Mouse (Mus musculus) adrenal gland, postnatal 4 days (tissue): Measurements from ENCODE around the gene Ano4. TPM values are rescaled to one million over a fixed set of nuclear protein-coding genes. Genes with fewer than 3 reads are reported as not detected.

Experiments used
- DNase-seq, 2 experiments: peaks; one replicate each; pipeline ENCODE4 v3.0.0; 2021 to 2022; ENCODE audit warnings: low spot score in 2 of 2, mixed read lengths in 2 of 2
- total RNA-seq, 2 experiments: library from RNA; stranded (reverse); gene quantifications; 2 replicates each; pipeline ENCODE4 v1.2.3; 2021

Gene Ano4
- total RNA-seq, 2 experiments from 2014 or later, result 1.8 to 1.9 TPM

DNA sequence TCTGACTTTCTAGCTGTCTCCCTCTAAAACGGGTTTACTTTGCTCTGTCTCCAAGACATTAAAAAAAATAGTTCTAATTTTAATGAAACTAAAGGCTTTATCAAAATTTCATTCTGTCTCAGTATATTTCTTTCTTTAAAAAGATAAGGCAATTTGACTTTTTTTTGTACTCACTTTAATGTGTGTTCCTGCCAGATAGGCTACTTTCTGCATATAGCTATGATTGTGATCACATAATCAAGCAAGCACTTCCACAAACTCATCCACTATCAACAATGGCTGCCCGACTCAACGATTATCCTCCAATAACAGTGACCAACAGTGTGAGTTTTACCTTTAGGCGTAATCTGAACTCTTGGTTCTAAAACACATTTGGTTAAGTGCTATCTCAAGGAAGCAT is 55.3 kb downstream of the Ano4 start:
- DNase-seq, result no peak

DNA sequence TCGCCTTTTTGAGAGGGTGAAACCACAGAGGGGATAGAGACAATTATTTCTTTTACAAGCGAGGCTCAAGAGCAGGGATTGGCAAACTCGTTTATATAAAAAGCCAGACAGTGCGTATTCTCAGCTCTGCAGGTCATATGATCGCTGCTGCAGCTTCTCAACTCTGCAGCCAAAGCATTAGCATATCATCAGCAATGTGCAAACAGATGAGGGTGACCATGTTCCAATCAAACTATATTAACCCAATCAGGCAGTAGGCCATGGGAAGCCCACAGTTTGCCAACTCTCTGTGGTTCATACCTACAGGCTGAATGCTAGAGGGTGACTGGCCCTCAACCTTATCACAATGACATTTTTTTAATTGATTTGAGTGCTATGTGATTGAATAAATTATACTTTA is 64.2 kb downstream of the Ano4 start:
- no peak for DNase-seq

DNA sequence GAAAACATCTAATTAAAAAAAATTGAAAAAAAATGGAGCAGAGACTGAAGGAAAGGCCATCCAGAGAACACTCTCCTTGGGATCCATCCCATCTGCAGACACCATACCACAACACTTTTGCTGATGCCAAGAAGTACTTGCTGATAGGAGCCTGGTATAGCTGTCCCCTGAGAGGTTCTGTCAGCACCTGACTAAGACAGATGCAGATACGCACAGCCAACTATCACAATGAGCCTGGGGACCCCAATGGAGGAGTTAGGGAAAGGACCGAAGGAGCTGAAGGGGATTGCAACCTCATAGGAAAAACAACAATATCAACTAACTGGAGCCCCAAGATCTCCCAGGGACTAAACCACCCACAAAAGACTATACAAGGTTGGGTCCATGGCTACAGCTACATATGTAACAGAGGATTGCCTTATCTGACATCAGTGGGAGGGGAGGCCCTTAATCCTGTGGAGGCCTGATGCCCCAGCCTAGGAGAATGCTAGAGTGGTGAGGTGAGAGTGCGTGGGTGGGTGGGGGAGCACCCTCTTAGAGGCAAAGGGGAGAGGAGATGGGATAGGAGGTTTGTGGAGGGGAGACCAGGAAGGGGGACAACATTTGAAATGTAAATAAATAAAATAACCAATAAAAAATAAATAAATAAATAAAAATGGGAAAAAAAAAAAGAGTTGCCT is 71.4 kb downstream of the Ano4 start:
- DNase-seq, result no peak

DNA sequence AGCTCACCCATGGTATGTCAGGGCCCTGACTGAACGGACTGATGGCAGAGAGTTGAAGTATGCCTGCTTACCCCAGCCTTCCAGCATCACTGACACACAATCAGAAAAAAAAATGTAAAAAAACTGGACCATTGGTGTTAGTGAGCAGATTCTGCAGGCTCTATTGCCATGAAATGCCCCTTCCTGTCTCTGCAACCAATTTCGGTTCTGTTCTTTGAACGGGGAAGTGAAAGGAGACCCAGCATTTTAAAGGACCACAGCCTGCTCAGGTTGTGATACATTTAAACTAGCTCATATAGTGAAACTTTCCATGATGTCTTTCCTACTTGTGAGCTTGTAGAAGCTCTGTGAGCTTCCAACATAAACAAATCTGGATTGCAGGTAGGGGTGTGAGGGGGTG is 77.2 kb downstream of the Ano4 start:
- DNase-seq, result no peak

DNA sequence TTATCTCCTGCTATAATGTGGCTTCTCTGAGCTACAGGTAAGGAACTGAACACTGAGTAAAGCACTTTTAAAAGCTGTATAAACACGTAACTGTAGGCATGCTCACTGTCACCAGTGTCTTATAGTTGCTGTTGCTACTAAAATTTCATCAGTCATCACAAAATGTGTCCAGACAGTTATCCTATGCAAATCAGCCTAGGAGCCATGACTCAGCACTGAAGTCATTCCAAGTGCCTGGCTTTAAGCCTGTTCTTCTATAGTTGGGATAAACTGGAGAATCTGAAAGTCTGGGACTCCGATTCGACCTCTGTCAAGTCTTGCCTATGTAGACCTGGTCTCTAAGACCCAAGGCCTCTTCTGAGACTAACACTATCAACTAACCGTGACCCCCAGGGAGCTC is 81.2 kb downstream of the Ano4 start:
- DNase-seq, result no peak

DNA sequence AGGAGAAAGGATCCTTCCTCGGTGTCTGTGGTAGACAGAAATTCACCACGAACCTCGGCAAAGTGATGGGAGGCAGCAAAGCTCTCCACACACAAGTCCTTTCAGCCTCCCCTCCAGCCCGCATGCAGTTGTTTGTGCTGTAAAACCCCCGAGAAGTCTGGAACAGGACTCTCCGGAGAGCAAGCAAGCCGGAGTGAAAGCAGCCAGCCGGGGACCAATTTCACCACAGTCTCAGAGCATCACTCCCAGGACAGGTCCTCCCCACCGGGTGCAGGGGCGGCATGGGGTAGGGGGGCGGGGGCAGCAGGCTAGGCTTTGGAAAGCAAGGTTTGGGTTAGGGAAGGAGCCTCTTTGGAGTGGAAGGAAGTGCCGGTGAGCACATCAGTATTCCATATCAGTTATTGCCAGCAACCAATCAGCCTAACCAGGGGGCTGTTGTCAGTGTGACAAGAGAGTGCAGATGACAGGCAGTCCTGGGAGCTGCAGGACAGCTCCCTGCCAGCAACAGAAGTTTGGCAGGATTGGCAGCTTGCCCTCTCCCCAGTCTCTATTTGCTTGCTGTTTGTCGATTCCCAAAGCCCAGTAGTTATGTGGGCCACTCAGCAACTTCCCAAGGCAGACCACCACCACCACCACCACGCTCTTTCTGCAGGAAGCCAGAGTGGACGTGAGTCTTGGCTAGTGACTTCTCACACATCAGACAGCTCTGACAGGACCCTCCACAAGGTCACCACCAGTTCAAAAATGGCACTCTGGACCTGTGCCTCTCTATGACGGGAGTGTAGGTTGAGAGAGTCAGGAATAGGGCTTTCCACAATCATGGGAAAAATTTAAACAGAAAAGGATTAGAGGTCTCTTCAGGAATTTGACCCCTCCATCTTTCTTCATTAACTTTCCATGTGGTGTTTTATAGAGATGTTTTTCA is 86.8 kb downstream of the Ano4 start:
- no peak for DNase-seq

DNA sequence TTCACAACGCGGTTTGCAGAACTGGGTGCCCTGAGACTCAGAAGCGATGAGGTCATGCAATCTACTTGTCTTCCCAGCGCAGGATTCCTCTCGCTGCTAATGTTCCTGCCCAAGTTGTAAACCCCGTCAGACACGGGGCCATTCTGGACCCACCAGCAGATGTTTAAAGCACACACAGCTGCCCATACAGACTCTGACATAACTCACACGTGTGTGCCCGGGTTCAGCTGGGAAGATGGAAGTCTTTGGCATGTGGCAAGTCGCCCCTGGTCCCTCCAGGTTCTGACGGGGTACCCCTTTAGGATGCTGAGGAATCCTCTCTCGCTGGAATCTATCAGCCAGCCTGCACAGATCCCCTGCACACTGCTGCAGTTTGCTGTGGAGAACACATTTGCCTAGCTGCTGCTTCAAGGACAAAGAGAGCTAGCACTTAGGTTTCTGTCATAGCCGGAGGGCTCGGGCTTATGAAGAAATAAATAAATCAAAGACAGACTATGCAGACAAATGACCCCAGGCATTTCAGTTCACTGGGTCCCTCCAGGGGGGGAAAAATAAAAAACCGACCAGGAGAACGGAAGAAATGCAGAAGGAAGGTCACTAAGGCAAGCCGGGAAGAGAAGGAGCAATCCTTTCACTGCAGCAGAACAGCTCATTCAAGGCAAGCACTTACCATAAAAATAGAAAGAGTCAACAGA is 87.7 kb downstream of the Ano4 start:
- no peak for DNase-seq

DNA sequence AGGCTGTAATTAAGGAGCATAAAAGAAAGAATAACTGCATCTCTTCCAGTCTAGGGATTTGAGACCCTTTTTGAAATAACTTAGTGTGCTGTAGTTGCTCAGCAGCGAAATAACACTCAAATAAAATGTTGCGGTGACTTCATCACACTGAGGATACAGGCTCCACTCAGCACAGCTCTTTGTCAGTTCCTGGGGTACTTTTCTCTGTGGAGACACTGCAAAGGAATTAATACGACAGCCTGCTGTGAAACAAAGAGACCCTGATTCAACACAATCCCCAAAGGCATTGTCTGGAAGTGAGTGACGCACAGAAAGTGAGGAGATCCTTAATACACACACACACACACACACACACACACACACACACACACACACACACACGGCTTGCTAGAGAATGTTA is 89.8 kb downstream of the Ano4 start:
- DNase-seq, result no peak

DNA sequence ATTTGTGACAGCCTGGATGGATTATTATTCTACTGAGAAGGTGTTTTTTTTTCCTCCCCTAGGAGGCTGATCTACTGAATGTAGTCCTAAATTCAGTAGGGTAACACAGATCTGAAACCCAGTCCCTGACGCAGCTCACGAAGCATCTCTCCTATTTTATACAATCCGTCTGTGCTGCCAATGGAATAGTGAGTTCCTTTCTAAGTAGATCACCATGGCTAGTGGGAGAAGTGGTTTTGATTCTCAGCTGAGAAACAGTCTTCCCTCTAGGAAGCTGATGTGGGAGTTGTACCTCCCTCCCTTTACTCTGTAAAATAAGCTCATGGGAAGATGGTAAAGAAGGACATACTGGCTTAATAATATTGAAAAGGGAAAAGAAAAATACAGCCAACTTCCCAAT is 90.8 kb downstream of the Ano4 start:
- DNase-seq, result no peak

DNA sequence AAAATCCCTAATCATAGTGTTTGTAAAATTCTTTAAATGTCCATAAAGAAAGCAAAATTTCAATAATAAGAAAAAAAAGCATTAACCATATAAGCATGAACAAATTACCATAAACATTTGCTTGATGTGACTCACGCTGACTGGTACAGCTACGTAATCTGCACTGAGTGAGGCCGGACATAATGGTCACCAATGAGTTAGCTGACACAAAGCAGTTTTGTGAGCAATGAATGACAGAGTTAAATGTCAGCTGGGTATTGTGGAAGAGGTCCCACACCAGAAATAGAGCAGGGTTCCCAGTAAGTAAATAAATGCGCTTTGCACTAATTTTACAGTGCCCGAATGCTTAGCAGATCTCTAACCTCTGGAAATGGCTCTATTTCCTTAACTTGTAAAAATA is 91.9 kb downstream of the Ano4 start:
- DNase-seq, result no peak

DNA sequence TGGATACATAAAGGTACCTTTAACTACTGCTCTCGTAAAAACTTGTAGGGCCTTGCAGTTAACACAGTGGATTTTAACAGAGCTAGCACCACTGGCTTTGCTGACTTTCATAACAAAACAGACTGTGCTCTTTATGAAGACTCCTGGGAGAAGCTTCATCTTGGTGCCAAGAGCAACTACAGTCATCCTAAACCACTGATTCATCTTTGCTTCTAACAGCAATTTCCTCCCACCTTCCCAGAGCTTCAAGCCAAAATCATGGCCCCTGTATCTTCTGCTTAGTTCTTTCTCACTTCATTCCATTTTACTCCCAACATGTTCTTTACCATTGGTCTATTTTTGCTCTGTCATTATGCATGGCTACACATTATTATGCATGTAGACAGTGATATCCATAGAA is 100.8 kb downstream of the Ano4 start:
- DNase-seq, result no peak

DNA sequence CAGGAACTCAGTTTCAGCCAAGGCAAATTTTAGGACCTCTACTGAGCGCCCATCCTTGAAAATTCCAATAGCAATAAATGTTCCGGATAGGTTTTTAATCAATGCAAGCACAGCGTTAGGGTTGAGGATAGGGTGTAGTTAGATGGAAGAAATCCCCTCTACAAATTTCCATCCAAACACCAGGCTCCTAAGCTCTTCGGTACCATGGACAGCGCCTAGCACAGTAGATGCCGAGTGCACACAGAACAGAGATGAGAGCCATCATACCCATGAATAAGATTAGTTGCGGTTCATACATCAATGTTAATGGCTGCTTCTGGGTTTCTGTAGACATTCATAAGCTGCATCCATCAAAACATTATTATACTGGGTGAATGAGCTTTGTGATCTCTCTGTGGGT is 120.0 kb downstream of the Ano4 start:
- DNase-seq, result peak in 1 of 2 experiments; percentile 7

DNA sequence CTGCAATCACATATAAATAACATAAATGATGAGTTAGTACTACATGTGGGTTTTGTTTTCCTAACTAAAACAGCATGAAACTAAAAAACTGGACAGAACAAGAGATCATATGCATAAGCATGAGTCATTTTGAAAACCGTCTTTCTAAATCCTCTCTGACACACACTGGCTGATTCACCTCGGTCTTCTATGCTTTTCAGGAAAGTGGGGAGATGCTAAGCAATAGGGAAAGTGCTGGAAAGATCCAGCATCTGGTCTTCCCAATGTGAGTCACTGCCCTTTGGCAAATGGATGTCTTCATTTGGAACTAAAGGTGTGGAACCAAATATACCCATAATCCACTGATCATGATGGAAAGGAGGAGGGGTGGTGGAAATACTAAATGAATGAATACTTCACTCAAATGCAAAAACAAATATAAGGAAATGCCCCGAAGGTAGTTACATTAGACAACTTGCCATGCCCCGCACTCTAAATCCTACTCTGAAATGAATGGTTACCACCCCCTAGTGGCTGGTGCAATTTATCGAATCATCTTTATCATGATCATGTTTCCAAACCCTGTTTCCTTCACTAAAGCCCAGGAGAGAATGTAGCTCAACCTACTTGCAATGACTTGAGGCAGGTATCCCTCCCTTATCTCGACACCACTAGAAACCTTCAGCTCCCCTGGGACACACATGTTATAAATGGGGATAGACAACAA is 122.1 kb downstream of the Ano4 start:
- no peak for DNase-seq

DNA sequence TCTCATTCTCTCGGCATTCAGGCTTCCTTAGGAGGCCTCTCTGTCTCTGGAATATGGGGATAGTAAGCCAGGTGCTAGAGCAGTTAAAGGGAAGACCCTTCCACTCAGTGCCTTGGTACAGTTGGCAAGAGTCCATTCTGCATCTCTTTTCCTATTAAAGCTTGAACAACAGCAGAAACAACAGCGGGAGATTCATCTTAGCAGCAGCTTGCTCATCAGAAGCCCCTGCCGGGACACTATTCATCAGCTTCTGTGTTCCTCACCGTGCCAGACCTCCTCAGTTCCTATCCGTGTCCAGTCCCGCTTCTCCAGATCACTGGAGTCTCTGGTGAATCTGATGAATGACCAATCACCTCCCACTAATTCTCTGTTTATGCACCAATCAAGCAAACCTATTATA is 128.5 kb downstream of the Ano4 start:
- DNase-seq, result no peak

DNA sequence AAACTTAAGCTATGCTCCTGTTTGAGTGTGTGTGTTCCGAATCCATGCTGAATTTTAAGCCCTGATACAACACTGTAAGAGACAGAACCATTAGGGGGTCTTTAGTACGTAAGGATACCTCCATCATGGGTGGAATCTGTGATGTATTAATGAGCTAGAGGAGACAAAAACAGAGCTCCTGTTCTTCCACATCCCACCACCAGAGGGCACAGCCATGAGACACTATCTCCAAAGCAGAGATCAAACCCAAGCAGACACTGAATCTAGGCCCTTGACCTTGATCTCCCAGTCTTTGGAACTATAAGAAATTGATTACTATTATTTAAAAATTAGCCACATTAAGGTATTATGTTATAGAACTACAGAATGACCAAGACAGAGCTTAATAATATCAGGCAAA is 138.7 kb downstream of the Ano4 start:
- no peak for DNase-seq

DNA sequence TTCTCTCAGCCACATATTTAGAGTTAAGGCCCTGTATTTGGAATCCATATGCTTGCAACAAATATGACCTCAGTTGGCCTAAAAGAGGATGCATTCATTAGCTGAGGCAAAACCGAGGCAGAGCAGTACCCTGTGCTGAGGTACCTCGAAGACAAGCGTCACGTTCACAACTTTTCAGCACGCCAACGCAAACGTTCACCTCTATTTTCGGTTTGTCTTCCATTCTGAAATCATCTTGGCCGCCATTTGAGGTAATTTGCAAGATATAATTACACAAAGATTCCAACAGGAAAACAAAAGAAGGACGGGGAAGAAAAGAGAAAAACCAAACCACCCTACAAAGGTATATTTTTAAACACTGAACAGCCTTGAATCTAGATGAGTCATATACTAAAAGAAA is 148.1 kb downstream of the Ano4 start:
- DNase-seq, result no peak

DNA sequence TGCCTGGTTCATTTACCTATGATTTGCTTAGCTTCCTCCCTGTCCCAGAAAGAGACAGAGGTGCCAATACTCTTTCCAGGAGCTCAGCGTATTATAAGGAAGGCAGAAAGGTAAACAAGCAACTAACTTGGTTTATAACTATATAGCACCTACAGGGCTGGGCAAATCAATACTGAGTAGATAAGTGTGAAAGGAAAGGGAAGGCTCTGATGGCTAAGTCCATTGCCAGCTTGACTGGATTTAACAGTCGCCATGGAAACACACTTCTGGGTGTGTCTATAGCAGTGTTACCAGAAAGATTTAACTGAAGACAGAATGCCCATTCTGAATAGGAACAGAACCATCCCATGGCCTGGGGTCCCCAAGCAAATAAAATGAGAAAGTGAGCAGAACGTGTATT is 149.5 kb downstream of the Ano4 start:
- DNase-seq, result no peak

DNA sequence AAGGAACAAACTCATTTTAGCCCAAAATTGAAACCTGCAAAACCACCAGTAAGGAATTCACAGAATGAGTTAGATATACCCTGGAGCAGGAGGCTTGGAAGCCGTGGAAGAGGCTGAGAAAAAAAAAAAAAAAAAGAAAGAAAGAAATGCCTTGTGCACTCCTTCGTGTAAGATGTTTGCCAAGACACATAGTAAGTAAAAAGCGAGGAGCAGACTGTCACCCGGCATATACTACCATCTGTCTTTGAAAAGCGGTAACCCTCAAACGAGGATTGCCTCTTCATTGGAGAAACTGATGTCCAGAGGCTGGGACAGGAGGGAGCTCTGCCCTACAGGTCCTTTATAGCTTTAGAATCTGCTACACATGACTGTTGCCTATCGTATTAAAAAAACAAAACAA is 150.1 kb downstream of the Ano4 start:
- no peak for DNase-seq

DNA sequence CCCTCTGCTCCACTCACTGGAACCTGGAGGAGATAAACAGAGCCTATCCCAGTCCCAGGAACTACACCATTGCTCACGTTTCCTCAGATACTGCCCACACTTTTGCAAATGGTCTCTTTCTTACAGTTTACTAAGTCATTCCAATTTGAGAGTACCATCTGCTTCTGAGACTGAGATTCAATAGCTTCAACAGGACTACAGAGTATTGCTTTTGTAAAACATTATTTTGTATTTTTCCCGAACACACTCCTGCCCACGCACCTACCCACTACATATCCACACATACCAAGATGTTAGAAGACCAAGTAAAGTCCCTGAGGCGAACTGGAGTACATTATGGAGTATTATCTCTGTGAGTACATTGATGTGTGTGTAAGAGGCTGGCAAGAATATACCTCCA is 166.6 kb downstream of the Ano4 start:
- DNase-seq, result no peak

DNA sequence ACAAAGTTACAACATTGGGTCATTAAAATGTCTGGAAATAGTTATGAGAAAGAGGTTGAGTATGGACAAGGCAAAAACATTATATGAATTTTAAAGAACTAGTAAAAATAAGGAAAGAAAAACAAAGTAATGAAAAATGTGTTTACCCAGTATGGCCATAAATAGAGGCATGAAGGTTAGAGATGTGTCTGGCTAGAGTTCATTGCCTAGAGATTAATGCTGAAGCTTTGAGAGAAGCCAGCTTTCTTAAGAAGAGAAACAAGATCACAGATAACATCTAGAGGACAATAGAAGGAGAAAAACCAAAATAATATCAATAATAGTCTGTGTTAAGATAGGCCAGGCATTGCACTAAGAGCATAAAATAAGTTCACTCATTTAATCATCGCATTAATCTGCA is 180.0 kb downstream of the Ano4 start:
- no peak for DNase-seq

DNA sequence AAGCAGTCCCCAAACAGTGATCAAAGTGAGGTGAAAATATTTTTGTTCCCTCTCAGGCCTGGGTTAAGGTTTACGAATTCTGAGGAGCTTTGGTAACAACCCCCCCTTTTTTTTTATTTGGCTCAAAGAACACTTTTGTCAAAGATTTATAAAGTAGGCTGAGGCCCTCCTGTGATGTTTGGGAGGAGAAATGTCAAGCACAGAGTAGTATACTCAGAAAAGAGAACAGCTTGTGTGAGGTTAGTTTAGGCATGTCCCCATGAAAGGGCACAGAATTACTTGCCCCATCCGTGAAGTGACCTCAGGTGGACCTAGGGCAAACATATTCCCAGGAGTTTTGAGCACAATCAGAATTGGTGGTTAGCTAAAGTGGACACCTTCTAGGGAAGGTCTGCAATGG is 189.1 kb downstream of the Ano4 start:
- DNase-seq, result no peak
